Comparison of ENCODE assay signal across 20 mouse cellular contexts in genomic region chr14:88264771-88265170, GRCm38 (mm10).
A peak's percentile ranks its signal among the peaks of the same experiment; 100 is the strongest.
DNase-seq lines count a peak whose midpoint lies in the region; ATAC-seq and TF ChIP-seq lines count a peak whose summit lies in the region.
"Had no signal": no experiment of that assay in that cellular context is flagged by ENCODE, and none has a peak within 500 bp of the region (broad histone marks: within the 10 kb centered on the region; RNA-seq: fewer than 3 reads in every experiment).

No protein-coding gene starts in this region.

- peak; percentile 91 for ATAC-seq in frontal cortex, adult (ENCODE audit: low TSS enrichment)
- ATAC-seq: activated CD4-positive, CD25-positive, alpha-beta regulatory T cell, adult 4 months; CD4-positive, CD25-positive, alpha-beta regulatory T cell, adult 4 months; Patski had no signal

- no peak for TF ChIP-seq CTCF in gastrocnemius, adult 2 months (IDR thresholded peaks at IDR 0.05)

- no peak overlapping the region for H3K27ac ChIP-seq in gastrocnemius, adult 2 months

- H3K4me3 ChIP-seq in gastrocnemius, adult 2 months = no peak overlapping the region

- no peak for DNase-seq in frontal cortex, postnatal 14 days (ENCODE audit: low spot score in 2 of 2)
- DNase-seq in brain, adult 2 months (ENCODE audit: low read depth, low spot score) = peak; percentile 31
- DNase-seq in telencephalon, adult 2 months (ENCODE audit: low read depth, low spot score) = peak; percentile 34
- DNase-seq in thymus, postnatal 0 days (ENCODE audit: low spot score) = no peak
- no peak for DNase-seq in gastrocnemius, adult 2 months
- DNase-seq: adrenal gland, adult 2 months; adrenal gland, adult 8-10 months; adrenal gland, postnatal 10 days; adrenal gland, postnatal 14 days; adrenal gland, postnatal 25 days; adrenal gland, postnatal 36 days; B cell, adult 2 months; cerebellum, adult 11 months; cerebellum, adult 11-12 months; cerebellum, adult 18-20 months; cerebellum, adult 2 months had no signal

- intact Hi-C loops in gastrocnemius, adult 2 months (cut with DNase I) = no loop called here

Comparison
In these comparisons a context has a peak if more than half of its experiments do, and no peak if none do; other contexts are left out.
1. DNase-seq: peak in brain, adult 2 months (single experiment) and telencephalon, adult 2 months (single experiment); none in frontal cortex, postnatal 14 days (0 of 2), thymus, postnatal 0 days (single experiment) and gastrocnemius, adult 2 months (single experiment).